Mouse (Mus musculus): ENCODE results near the gene Tnnc2. TPM values are rescaled to one million over a fixed set of nuclear protein-coding genes. Genes with fewer than 3 reads are reported as not detected.

Gene Tnnc2
- polyA plus RNA-seq, 1 experiment = 0.89 TPM

- Histone ChIP-seq H3K27ac (ENCODE audit: control insufficient read depth, insufficient read depth, low read depth, low read length) (no peak overlapping the region), H3K36me3 (ENCODE audit: control insufficient read depth, insufficient read depth, low read length) (no peaks in the 10 kb centered on the region; the same call in 1 of the 2 replicates), H3K27me3 (ENCODE audit: control insufficient read depth, insufficient read depth, low read length) (no peaks in the 10 kb centered on the region), H3K4me1 (ENCODE audit: control insufficient read depth, insufficient read depth, low read length) (no peaks in the 10 kb centered on the region), H3K4me3 (ENCODE audit: control insufficient read depth, low read depth, low read length) (no peak overlapping the region)
- no peak for TF ChIP-seq POLR2A (IDR thresholded peaks at IDR 0.05; ENCODE audit: control insufficient read depth, low read depth, low read length)
- no peak for TF ChIP-seq CTCF (IDR thresholded peaks at IDR 0.05; ENCODE audit: control insufficient read depth, insufficient read depth, insufficient replicate concordance, low read depth, low read length)
These were observed 42.2 kb downstream of the Tnnc2 start for GRCm38 (mm10) chr2:164737377-164738090.

DNA sequence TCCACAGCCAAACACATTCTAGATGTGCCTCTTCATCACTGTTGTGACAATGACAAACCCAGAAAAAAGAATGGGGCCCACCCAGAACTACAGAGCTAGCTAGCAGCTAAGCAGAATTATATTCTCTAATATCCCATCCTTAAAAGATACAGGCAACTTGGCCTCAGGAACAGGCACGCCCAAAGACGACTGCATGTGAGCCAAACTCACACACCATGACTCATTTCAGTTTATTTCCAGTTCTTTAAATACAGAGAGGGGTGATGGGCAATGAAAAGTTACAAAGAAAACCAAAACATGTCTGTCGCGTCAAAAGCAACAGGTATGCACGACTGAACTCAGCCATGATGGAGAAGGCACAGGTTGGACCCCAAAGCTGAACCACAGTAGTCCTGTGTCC, 44.3 kb downstream of the Tnnc2 start:
- Histone ChIP-seq H3K27ac (ENCODE audit: control insufficient read depth, insufficient read depth, low read depth, low read length) (no peak overlapping the region), H3K4me3 (ENCODE audit: control insufficient read depth, low read depth, low read length) (no peak overlapping the region), H3K27me3 (ENCODE audit: control insufficient read depth, insufficient read depth, low read length) (no peaks in the 10 kb centered on the region), H3K36me3 (ENCODE audit: control insufficient read depth, insufficient read depth, low read length) (no peaks in the 10 kb centered on the region; the same call in 1 of the 2 replicates), H3K4me1 (ENCODE audit: control insufficient read depth, insufficient read depth, low read length) (no peaks in the 10 kb centered on the region)
- TF ChIP-seq CTCF (IDR thresholded peaks at IDR 0.05; ENCODE audit: control insufficient read depth, insufficient read depth, insufficient replicate concordance, low read depth, low read length) (no peak), POLR2A (IDR thresholded peaks at IDR 0.05; ENCODE audit: control insufficient read depth, low read depth, low read length) (no peak)

- Histone ChIP-seq H3K27ac (ENCODE audit: control insufficient read depth, insufficient read depth, low read depth, low read length) (no peak overlapping the region), H3K4me1 (ENCODE audit: control insufficient read depth, insufficient read depth, low read length) (no peaks in the 10 kb centered on the region), H3K4me3 (ENCODE audit: control insufficient read depth, low read depth, low read length) (no peak overlapping the region), H3K27me3 (ENCODE audit: control insufficient read depth, insufficient read depth, low read length) (no peaks in the 10 kb centered on the region), H3K36me3 (ENCODE audit: control insufficient read depth, insufficient read depth, low read length) (no peaks in the 10 kb centered on the region; the same call in 1 of the 2 replicates)
- no peak for TF ChIP-seq CTCF (IDR thresholded peaks at IDR 0.05; ENCODE audit: control insufficient read depth, insufficient read depth, insufficient replicate concordance, low read depth, low read length)
- no peak for TF ChIP-seq POLR2A (IDR thresholded peaks at IDR 0.05; ENCODE audit: control insufficient read depth, low read depth, low read length)
These were observed 44.9 kb downstream of the Tnnc2 start for GRCm38 (mm10) chr2:164734839-164735238.

- Histone ChIP-seq H3K4me1 (ENCODE audit: control insufficient read depth, insufficient read depth, low read length) (no peaks in the 10 kb centered on the region), H3K4me3 (ENCODE audit: control insufficient read depth, low read depth, low read length) (no peak overlapping the region), H3K36me3 (ENCODE audit: control insufficient read depth, insufficient read depth, low read length) (no peaks in the 10 kb centered on the region; the same call in 1 of the 2 replicates), H3K27ac (ENCODE audit: control insufficient read depth, insufficient read depth, low read depth, low read length) (no peak overlapping the region), H3K27me3 (ENCODE audit: control insufficient read depth, insufficient read depth, low read length) (no peaks in the 10 kb centered on the region)
- no peak for TF ChIP-seq CTCF (IDR thresholded peaks at IDR 0.05; ENCODE audit: control insufficient read depth, insufficient read depth, insufficient replicate concordance, low read depth, low read length)
- no peak for TF ChIP-seq POLR2A (IDR thresholded peaks at IDR 0.05; ENCODE audit: control insufficient read depth, low read depth, low read length)
These were observed 46.5 kb downstream of the Tnnc2 start for GRCm38 (mm10) chr2:164733259-164733658.

DNA sequence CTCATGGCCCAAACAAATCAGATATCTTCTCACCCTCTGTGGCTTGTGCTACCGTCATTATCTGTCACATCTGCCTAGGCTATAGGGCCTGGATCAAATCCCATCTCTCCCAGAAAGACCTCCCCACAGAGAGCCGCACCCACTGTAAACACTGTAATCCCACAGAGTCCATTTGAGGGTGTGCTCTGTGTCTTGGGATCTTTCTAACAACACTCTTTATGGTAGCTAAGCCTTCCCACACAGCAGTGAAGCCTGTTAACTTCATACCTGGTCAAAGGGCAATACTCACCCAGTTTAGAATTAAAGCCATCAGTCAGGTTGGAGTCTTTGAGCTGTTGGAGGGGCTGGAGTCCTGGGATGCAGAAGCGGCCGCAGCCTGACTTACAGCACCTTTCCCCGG, 48.0 kb downstream of the Tnnc2 start:
- Histone ChIP-seq H3K27ac (ENCODE audit: control insufficient read depth, insufficient read depth, low read depth, low read length) (no peak overlapping the region), H3K4me3 (ENCODE audit: control insufficient read depth, low read depth, low read length) (no peak overlapping the region), H3K27me3 (ENCODE audit: control insufficient read depth, insufficient read depth, low read length) (no peaks in the 10 kb centered on the region), H3K36me3 (ENCODE audit: control insufficient read depth, insufficient read depth, low read length) (no peaks in the 10 kb centered on the region; the same call in 1 of the 2 replicates), H3K4me1 (ENCODE audit: control insufficient read depth, insufficient read depth, low read length) (no peaks in the 10 kb centered on the region)
- TF ChIP-seq POLR2A (IDR thresholded peaks at IDR 0.05; ENCODE audit: control insufficient read depth, low read depth, low read length) = no peak
- no peak for TF ChIP-seq CTCF (IDR thresholded peaks at IDR 0.05; ENCODE audit: control insufficient read depth, insufficient read depth, insufficient replicate concordance, low read depth, low read length)

Other genes starting within 250 kb of the Tnnc2 start
- 0.51 and 0.72 TPM in 2 replicates for gene Wfdc2, start 217.6 kb downstream of the Tnnc2 start, polyA plus RNA-seq (2012; rRNA removed)
- 37.5 TPM in 1 of 2 replicates, not detected in the other for gene Spint3, start 206.5 kb downstream of the Tnnc2 start, polyA plus RNA-seq (2012; rRNA removed)
- gene Wfdc6a, start 194.5 kb downstream of the Tnnc2 start, polyA plus RNA-seq (2012; rRNA removed) = 23.9 and 25.0 TPM in 2 replicates
- gene Eppin, start 186.4 kb downstream of the Tnnc2 start, polyA plus RNA-seq (2012; rRNA removed) = 52.4 and 70.8 TPM in 2 replicates
- 2.4 and 17.5 TPM in 2 replicates for gene Wfdc6b, start 166.4 kb downstream of the Tnnc2 start, polyA plus RNA-seq (2012; rRNA removed)
- gene Wfdc8, start 166.3 kb downstream of the Tnnc2 start, polyA plus RNA-seq (2012; rRNA removed) = 3.8 and 15.4 TPM in 2 replicates
- gene Wfdc16, start 141.2 kb downstream of the Tnnc2 start, polyA plus RNA-seq (2012; rRNA removed) = 0.12 and 33.5 TPM in 2 replicates
- 163 and 447 TPM in 2 replicates for gene Wfdc10, start 123.9 kb downstream of the Tnnc2 start, polyA plus RNA-seq (2012; rRNA removed)
- 0.48 and 29.2 TPM in 2 replicates for gene Wfdc9, start 123.4 kb downstream of the Tnnc2 start, polyA plus RNA-seq (2012; rRNA removed)
- 0.20 TPM in 1 of 2 replicates, not detected in the other for gene Wfdc11, start 105.9 kb downstream of the Tnnc2 start, polyA plus RNA-seq (2012; rRNA removed)
- gene Wfdc13, start 94.9 kb downstream of the Tnnc2 start, polyA plus RNA-seq (2012; rRNA removed) = 0.32 and 36.5 TPM in 2 replicates
- gene Spint4, start 81.5 kb downstream of the Tnnc2 start, polyA plus RNA-seq (2012; rRNA removed) = not detected in 2 replicates
- 0.69 and 0.93 TPM in 2 replicates for gene Spint5, start 64.7 kb downstream of the Tnnc2 start, polyA plus RNA-seq (2012; rRNA removed)
- gene Wfdc3, start 34.0 kb downstream of the Tnnc2 start, polyA plus RNA-seq (2012; rRNA removed) = 118 and 120 TPM in 2 replicates
- 32.4 and 43.1 TPM in 2 replicates for gene Dnttip1, start 34.0 kb downstream of the Tnnc2 start, polyA plus RNA-seq (2012; rRNA removed)
- 57.7 and 60.0 TPM in 2 replicates for gene Ube2c, start 10.1 kb downstream of the Tnnc2 start, polyA plus RNA-seq (2012; rRNA removed)
- gene Snx21, start 5.9 kb upstream of the Tnnc2 start, polyA plus RNA-seq (2012; rRNA removed) = 9.7 and 11.9 TPM in 2 replicates
- gene Acot8, start 24.9 kb upstream of the Tnnc2 start, polyA plus RNA-seq (2012; rRNA removed) = 45.6 and 47.9 TPM in 2 replicates
- 18.0 and 19.5 TPM in 2 replicates for gene Zswim3, start 25.1 kb upstream of the Tnnc2 start, polyA plus RNA-seq (2012; rRNA removed)
- 25.3 and 26.0 TPM in 2 replicates for gene Zswim1, start 42.7 kb upstream of the Tnnc2 start, polyA plus RNA-seq (2012; rRNA removed)
- gene Spata25, start 48.6 kb upstream of the Tnnc2 start, polyA plus RNA-seq (2012; rRNA removed) = 154 and 173 TPM in 2 replicates
- gene Ctsa, start 52.9 kb upstream of the Tnnc2 start, polyA plus RNA-seq (2012; rRNA removed) = 22.7 and 25.9 TPM in 2 replicates
- gene Neurl2, start 53.5 kb upstream of the Tnnc2 start, polyA plus RNA-seq (2012; rRNA removed) = 1.2 and 1.3 TPM in 2 replicates
- gene Pltp, start 77.7 kb upstream of the Tnnc2 start, polyA plus RNA-seq (2012; rRNA removed) = 18.0 and 23.7 TPM in 2 replicates
- 17.0 and 19.3 TPM in 2 replicates for gene Pcif1, start 99.3 kb upstream of the Tnnc2 start, polyA plus RNA-seq (2012; rRNA removed)
- gene Zfp335, start 131.8 kb upstream of the Tnnc2 start, polyA plus RNA-seq (2012; rRNA removed) = 9.8 and 10.6 TPM in 2 replicates
- gene Mmp9, start 160.8 kb upstream of the Tnnc2 start, polyA plus RNA-seq (2012; rRNA removed) = 0.37 and 0.61 TPM in 2 replicates
- 15.9 and 16.6 TPM in 2 replicates for gene Slc12a5, start 180.8 kb upstream of the Tnnc2 start, polyA plus RNA-seq (2012; rRNA removed)

All from testis, adult 2 months (tissue).